In the genomic region with DNA sequence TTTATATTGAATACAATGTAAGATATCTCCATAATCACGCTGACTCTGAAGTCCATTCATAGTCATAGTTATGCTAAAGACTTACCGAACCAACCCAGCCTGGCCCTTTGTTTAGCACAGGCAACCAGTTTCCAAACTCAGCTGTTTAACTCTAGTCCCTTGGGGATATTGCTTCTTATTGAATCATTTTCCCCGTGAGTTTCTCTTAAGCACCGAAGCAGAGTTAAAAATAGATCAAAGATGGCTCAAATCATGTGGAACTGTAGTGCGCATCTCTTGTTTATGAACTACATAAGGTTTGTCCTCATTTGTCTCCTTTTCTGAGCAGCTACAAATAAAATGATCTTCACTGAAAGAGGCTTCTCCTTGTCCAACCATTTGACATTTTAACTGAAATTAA, we compare ENCODE assay signal across 23 mouse cellular contexts.
DNase-seq lines count a peak whose midpoint lies in the region; ATAC-seq and TF ChIP-seq lines count a peak whose summit lies in the region.
"Had no signal": no experiment of that assay in that cellular context is flagged by ENCODE, and none has a peak within 500 bp of the region (broad histone marks: within the 10 kb centered on the region; RNA-seq: fewer than 3 reads in every experiment).

No protein-coding gene starts in this region.

- WGBS in embryonic facial prominence, embryonic 14.5 days, result 60% methylated on average over 5 of the region's 5 CpGs
- WGBS in embryonic facial prominence, embryonic 10.5 days, result 74% methylated on average over 5 of the region's 5 CpGs
- 40% methylated on average over 5 of the region's 5 CpGs for WGBS in midbrain, embryonic 15.5 days
- 68% methylated on average over 5 of the region's 5 CpGs for WGBS in midbrain, embryonic 11.5 days

- H3K9ac ChIP-seq in embryonic facial prominence, embryonic 14.5 days (ENCODE audit: low read depth, low read length), result no peak overlapping the region
- no peak overlapping the region for H3K9ac ChIP-seq in midbrain, embryonic 15.5 days
- no peak overlapping the region for H3K9ac ChIP-seq in midbrain, embryonic 11.5 days (ENCODE audit: low read length)
- H3K9ac ChIP-seq: embryonic facial prominence, embryonic 15.5 days; heart, embryonic 13.5 days; hindbrain, embryonic 15.5 days had no signal

- no peaks in the 10 kb centered on the region for H3K9me3 ChIP-seq in embryonic facial prominence, embryonic 14.5 days (ENCODE audit: control insufficient read depth, low read length)
- no peaks in the 10 kb centered on the region for H3K9me3 ChIP-seq in embryonic facial prominence, embryonic 10.5 days
- no peaks in the 10 kb centered on the region for H3K9me3 ChIP-seq in midbrain, embryonic 15.5 days
- no peaks in the 10 kb centered on the region for H3K9me3 ChIP-seq in midbrain, embryonic 11.5 days (ENCODE audit: control insufficient read depth, low read length)
- H3K9me3 ChIP-seq: embryonic facial prominence, embryonic 15.5 days; forebrain, embryonic 10.5 days; heart, embryonic 13.5 days; hindbrain, embryonic 15.5 days had no signal

- H3K36me3 ChIP-seq in embryonic facial prominence, embryonic 14.5 days (ENCODE audit: control insufficient read depth, insufficient read depth, low read length), result no peaks in the 10 kb centered on the region
- H3K36me3 ChIP-seq in embryonic facial prominence, embryonic 10.5 days (replicated peaks), result no peaks in the 10 kb centered on the region
- H3K36me3 ChIP-seq in midbrain, embryonic 15.5 days (replicated peaks), result no peaks in the 10 kb centered on the region
- H3K36me3 ChIP-seq in midbrain, embryonic 11.5 days (ENCODE audit: control insufficient read depth, insufficient read depth, low read length), result no peaks in the 10 kb centered on the region
- H3K36me3 ChIP-seq: embryonic facial prominence, embryonic 15.5 days; heart, embryonic 13.5 days; hindbrain, embryonic 15.5 days had no signal

- no peak overlapping the region for H3K4me3 ChIP-seq in embryonic facial prominence, embryonic 14.5 days (ENCODE audit: low read depth, low read length)
- H3K4me3 ChIP-seq in embryonic facial prominence, embryonic 10.5 days, result no peak overlapping the region
- no peak overlapping the region for H3K4me3 ChIP-seq in midbrain, embryonic 15.5 days
- H3K4me3 ChIP-seq in midbrain, embryonic 11.5 days (ENCODE audit: low read depth, low read length), result no peak overlapping the region
- H3K4me3 ChIP-seq: embryonic facial prominence, embryonic 15.5 days; erythroblast, embryonic 14.5 days; forebrain, embryonic 10.5 days; gastrocnemius, adult 2 months; heart, embryonic 13.5 days; hindbrain, embryonic 15.5 days had no signal

- H3K27me3 ChIP-seq in embryonic facial prominence, embryonic 14.5 days (replicated peaks; ENCODE audit: control insufficient read depth, insufficient read depth, low read length), result no peaks in the 10 kb centered on the region
- H3K27me3 ChIP-seq in embryonic facial prominence, embryonic 10.5 days (replicated peaks; ENCODE audit: low read depth, poor library complexity, severe bottlenecking), result no peaks in the 10 kb centered on the region
- H3K27me3 ChIP-seq in midbrain, embryonic 15.5 days (replicated peaks), result no peaks in the 10 kb centered on the region
- H3K27me3 ChIP-seq in midbrain, embryonic 11.5 days (ENCODE audit: control insufficient read depth, insufficient read depth, low read length), result no peaks in the 10 kb centered on the region
- H3K27me3 ChIP-seq: embryonic facial prominence, embryonic 15.5 days; heart, embryonic 13.5 days; hindbrain, embryonic 15.5 days had no signal

- no peak overlapping the region for H3K27ac ChIP-seq in embryonic facial prominence, embryonic 14.5 days (replicated peaks; ENCODE audit: low read depth, low read length)
- H3K27ac ChIP-seq in embryonic facial prominence, embryonic 10.5 days (replicated peaks), result no peak overlapping the region
- 0 out of 2 replicates have a peak overlapping the region, but pooled peaks have one; percentile 32 for H3K27ac ChIP-seq in midbrain, embryonic 15.5 days
- H3K27ac ChIP-seq in midbrain, embryonic 11.5 days (ENCODE audit: low read depth, low read length), result no peak overlapping the region
- H3K27ac ChIP-seq: embryonic facial prominence, embryonic 15.5 days; forebrain, embryonic 10.5 days; gastrocnemius, adult 2 months; heart, embryonic 13.5 days; hindbrain, embryonic 15.5 days had no signal

- no peak overlapping the region for H3K4me2 ChIP-seq in embryonic facial prominence, embryonic 14.5 days (ENCODE audit: low read depth, low read length)
- no peak overlapping the region for H3K4me2 ChIP-seq in midbrain, embryonic 15.5 days
- H3K4me2 ChIP-seq in midbrain, embryonic 11.5 days, result no peak overlapping the region
- H3K4me2 ChIP-seq: embryonic facial prominence, embryonic 15.5 days; heart, embryonic 13.5 days; hindbrain, embryonic 15.5 days had no signal

- H3K4me1 ChIP-seq in embryonic facial prominence, embryonic 14.5 days (ENCODE audit: control insufficient read depth, insufficient read depth, low read length), result no peaks in the 10 kb centered on the region
- H3K4me1 ChIP-seq in embryonic facial prominence, embryonic 10.5 days, result peaks cover 1% of the 10 kb centered on the region; the same call in 1 of the 2 replicates
- H3K4me1 ChIP-seq in midbrain, embryonic 15.5 days, result peaks cover 3% of the 10 kb centered on the region
- no peaks in the 10 kb centered on the region for H3K4me1 ChIP-seq in midbrain, embryonic 11.5 days (ENCODE audit: control insufficient read depth, insufficient read depth, low read length)
- H3K4me1 ChIP-seq: embryonic facial prominence, embryonic 15.5 days; heart, embryonic 13.5 days; hindbrain, embryonic 15.5 days had no signal

- intact Hi-C loops in gastrocnemius, postnatal 14 days (cut with DNase I; ENCODE audit: low total_unique reads), result no loop called here
- intact Hi-C loops in heart, postnatal 10 days (cut with DNase I), result no loop called here

- peak; percentile 48 for DNase-seq in embryonic facial prominence, embryonic 14.5 days (ENCODE audit: low spot score)
- DNase-seq in embryonic facial prominence, embryonic 10.5 days (ENCODE audit: low spot score), result no peak
- DNase-seq in midbrain, embryonic 11.5 days (ENCODE audit: low spot score, missing footprints), result no peak
- DNase-seq in brain, embryonic 14.5 days (ENCODE audit: low read depth), result peak; percentile 46
- no peak for DNase-seq in gastrocnemius, postnatal 14 days
- no peak for DNase-seq in heart, postnatal 10 days
- DNase-seq: adrenal gland, adult 2 months; adrenal gland, postnatal 25 days; cerebellum, adult 11 months; cerebellum, adult 8-10 months; cerebellum, postnatal 14 days; gastrocnemius, adult 2 months; gastrocnemius, postnatal 36 days; heart, adult 11 months; heart, postnatal 4 days had no signal

- no peak for TF ChIP-seq POLR2A in brain, embryonic 14.5 days (IDR thresholded peaks at IDR 0.05; ENCODE audit: borderline replicate concordance, extremely low read depth, insufficient read depth, insufficient read length, poor library complexity, severe bottlenecking)

- ATAC-seq in embryonic facial prominence, embryonic 14.5 days (ENCODE audit: low read depth), result no peak
- ATAC-seq in midbrain, embryonic 15.5 days (replicated peaks), result no peak
- no peak for ATAC-seq in midbrain, embryonic 11.5 days (ENCODE audit: low FRiP score)
- ATAC-seq: forebrain, embryonic 14.5 days; inflammation-experienced regulatory T-cells, adult 6 months had no signal

- no peak for TF ChIP-seq CTCF in brain, embryonic 14.5 days (IDR thresholded peaks at IDR 0.05; ENCODE audit: borderline replicate concordance, extremely low read depth, insufficient read depth, insufficient read length)

Comparison
In these comparisons a context has a peak if more than half of its experiments do, and no peak if none do; other contexts are left out.
1. DNase-seq: peak in embryonic facial prominence, embryonic 14.5 days (single experiment) and brain, embryonic 14.5 days (single experiment); none in embryonic facial prominence, embryonic 10.5 days (single experiment), midbrain, embryonic 11.5 days (single experiment), gastrocnemius, postnatal 14 days (single experiment) and heart, postnatal 10 days (0 of 2).